Mouse (Mus musculus) ovary, postnatal 36 days (tissue): Measurements from ENCODE around the gene Kcnk3.

Experiments used
- DNase-seq: peaks from one replicate; pipeline ENCODE4 v3.0.0; 2022; ENCODE audit warnings: low spot score, mixed read lengths

Kcnk3 gene

DNA sequence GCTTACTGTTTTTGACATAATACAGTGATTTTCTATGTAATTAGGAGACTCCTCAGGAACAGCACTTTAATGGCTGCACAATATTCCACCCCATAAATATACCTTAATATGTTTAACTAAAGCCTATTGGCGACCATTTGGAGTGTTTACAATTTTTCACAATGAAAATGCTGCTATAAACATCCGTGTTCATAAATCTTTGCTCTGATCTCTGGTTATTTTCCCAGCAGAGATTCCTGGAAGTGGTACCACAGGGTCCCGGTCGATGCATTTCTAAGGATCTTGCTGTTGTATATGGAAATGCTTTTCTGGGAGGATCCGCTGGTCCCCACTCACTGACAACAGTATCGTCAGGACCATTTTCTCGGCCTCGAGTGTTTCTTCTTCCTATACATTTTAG is 25.3 kb downstream of the Kcnk3 start:
- DNase-seq, result no peak

DNA sequence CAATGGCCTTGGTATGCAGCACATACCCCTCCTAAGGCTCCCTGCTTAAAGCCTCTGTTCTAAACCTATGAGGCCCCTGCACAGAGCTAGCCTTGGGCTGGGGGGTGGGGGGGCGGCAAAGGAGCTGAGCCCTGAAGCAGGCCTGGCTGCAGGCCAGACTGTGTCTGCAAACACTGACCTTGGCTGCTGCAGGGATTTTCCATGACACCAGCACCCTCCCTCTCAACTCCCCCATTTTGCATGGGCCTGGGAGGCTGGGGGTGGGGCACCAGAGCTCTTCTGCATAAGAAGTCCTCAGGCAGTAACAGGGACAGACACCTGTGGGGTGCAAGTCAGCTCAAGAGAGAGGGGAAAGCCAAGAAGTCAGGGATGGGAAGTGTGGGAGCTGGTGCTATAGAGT is 26.3 kb downstream of the Kcnk3 start:
- peak; percentile 84 for DNase-seq

DNA sequence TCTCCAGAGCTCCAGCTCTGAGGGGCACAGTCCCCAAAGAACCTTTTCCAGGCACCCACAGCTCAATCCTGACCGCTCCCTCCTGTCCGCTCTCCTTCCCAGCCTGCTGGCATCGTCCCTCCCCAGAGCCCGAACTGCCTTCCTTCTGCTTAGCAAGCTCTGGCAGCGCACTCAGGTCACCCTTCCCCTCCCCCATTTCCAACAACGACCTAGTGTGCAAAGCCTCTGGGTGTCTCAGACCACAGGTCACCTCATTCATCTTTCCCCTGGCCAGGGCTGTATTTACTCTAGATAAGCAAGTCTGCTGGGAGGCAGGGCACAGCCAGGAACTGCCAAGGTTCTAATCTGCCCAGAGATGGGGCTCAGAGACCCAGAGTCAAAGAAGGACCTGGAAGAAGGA is 27.4 kb downstream of the Kcnk3 start:
- DNase-seq, result peak; percentile 36

DNA sequence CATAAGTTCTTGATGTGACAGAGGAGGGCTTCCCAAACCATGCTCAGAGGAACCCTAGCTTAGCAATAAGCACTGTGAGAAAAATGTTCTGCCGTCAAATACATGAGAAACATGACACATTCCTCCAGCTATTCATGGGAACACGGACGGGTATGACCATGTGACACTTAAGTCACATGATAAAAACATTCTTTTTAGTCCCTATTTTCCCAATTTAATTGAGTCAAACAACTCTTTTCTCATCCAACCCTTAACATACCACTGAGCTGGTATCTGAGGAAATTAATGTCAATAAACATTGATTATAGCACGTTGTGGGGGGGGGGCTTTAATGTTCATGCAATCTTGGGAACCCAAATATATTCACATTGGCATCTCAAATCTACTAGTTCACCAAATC is 27.8 kb downstream of the Kcnk3 start:
- no peak for DNase-seq

DNA sequence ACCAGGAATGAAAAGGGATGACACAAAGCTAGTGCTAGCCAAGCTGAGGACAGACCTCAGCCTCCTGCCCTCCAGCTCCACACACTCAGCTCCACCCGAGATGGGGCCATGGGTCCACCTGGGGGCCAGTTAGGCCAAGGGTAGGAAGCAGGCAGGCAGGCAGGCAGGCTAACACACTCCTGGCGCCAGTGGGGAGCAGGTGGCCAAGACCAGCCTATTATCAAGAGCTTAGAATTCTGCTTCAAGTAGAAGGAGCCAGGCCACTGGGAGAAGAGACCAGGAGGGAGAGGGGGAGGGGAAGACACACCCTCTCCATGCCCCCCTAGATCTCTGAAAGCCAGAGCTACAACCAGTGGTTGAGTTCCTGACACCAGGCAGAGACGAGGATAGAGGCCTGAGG is 28.7 kb downstream of the Kcnk3 start:
- no peak for DNase-seq

DNA sequence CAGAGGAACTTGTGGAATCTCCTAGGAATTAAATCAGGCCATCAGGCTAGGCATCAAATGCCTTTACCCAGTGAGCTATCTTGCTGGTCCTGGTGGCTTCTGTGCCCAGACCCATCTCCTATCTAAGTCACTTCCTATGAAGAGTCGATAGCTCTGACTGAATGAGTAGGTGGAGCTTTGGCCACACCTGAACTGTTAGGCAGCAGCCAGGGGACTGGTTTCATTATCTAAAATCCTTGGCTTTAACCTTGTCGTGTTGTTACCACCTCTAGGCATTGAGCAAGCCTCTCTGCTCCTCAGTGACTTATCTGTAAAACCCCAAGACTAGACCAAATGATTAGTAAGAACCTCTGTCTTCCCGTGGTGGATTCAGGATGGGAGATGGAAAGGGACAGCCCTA is 29.4 kb downstream of the Kcnk3 start:
- no peak for DNase-seq

DNA sequence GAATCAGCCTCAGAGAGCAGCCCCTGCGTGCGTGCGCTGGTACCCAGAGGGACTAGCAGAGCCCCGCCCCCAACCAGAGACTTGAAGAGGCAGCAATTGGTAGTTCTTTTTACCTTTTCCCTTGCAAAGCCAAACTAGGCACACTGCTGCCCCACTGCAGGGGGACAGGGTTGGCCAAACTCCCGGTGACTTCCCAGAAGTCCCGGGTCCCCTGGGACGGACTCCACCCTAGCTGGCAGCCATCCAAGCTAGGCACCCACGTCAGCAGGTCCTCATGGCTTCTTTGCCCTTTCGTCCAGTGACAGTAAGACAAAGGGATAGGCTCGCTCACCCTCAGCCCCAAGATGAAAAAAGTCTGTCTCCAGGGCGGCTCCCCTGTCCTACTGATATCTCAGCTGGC is 29.9 kb downstream of the Kcnk3 start:
- DNase-seq, result peak; percentile 61

DNA sequence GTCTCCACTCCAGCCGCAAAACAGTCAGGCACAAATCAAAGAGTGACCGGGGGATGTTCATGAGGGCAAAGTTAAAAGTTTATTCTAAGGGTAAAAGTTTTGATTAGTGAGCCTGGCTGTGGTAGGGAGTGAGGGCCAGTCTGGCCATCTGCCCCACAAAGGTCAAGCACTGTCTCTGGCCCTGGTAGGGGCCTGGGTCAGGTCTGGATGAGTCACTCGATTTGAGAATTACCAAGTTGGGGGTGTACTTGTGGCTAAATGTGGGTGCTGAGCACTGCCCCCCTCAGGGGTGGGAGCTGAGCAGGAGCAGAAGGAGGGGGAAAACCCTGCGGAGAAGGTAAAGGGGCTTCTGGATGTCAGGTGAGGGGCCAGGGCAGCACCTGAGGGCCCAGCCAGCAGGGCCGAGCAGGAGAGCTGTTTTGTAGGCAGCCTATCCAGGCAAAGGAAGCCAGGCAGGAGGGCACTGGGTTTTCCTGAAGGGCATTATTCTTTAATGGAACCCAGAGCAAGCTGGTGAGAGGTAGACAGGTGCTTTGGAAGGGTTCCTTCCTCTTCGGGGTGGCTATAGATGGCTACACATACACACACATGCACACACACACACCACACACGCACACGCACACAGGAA is 30.5 kb downstream of the Kcnk3 start:
- DNase-seq, result no peak

DNA sequence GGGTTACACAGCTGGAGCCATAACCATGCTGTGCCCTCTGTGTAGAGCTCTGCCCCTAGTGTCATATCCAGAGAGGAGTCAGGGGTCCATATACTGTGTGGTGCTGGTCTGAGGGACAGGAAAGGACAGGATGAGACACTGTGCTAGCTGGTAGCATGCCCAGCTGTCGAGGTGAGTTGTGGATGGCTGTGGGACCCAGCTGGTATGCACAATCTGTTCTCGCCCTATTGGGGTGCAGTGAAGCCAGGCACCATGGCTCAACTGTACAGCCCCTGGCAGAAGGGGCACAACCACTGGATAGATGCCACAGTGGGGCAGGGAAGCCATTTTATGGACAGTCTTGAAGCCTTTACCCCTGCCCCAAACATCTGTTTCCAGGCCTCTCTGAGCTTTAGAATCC is 31.2 kb downstream of the Kcnk3 start:
- no peak for DNase-seq

DNA sequence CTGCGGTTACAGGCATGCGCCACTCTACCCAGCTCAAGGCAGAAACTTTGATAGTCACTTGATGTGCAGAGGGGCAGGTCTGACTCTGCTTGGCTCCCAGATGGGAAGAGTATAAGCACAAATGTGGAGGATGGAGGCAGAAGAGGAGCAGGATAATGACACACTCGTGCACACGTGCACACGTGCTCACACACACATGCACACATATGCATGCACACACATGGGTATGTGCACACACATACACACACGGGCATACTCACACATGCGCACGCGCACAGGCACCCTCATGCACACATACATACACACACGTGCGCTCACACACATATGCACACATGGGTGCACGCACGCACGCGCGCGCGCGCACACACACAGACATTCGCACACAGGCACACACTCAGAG is 32.6 kb downstream of the Kcnk3 start:
- no peak for DNase-seq

DNA sequence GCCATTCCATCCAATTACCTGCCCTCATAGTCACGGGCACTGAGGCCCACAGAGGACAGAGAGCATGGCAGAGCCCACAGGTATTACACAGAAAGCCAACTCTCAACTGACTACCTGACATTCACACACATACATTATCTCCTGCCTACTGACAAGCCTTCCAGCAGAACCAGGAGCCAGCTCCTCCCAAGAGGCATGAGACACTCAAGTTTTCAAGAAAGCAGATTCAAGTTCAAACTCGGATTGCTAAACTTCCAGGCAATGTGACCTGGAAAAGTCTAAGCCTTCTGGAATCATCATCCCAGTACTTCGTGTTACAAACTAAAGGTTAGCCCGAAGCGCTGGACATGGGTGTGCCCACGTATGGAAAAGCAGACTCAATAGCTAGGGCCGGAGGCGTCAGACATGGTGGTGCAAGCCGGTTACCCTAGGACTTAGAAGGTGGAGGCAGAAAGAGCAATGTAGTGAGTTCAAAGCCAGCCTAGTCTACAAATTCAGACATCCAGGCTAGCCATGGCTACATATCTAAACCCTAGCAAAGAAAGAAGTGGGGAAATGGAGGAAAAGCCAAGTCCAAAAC is 33.3 kb downstream of the Kcnk3 start:
- no peak for DNase-seq

DNA sequence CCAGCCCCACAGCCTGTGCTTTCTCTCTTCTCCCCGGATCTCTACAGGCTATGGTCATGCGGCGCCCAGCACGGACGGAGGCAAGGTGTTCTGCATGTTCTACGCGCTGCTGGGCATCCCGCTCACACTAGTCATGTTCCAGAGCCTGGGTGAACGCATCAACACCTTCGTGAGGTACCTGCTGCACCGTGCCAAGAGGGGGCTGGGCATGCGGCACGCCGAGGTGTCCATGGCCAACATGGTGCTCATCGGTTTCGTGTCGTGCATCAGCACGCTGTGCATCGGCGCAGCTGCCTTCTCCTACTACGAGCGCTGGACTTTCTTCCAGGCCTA is 33.8 kb downstream of the Kcnk3 start:
- no peak for DNase-seq

DNA sequence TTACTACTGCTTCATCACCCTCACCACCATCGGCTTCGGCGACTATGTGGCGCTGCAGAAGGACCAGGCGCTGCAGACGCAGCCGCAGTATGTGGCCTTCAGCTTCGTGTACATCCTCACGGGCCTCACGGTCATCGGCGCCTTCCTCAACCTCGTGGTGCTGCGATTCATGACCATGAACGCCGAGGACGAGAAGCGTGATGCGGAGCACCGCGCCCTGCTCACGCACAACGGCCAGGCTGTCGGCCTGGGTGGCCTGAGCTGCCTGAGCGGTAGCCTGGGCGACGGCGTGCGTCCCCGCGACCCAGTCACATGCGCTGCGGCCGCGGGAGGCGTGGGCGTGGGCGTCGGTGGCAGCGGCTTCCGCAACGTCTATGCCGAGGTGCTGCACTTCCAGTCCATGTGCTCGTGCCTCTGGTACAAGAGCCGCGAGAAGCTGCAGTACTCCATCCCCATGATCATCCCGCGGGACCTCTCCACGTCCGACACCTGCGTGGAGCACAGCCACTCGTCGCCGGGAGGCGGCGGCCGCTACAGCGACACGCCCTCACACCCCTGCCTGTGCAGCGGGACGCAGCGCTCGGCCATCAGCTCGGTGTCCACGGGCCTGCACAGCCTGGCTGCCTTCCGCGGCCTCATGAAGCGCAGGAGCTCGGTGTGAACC is 34.3 kb downstream of the Kcnk3 start:
- DNase-seq, result peak; percentile 38

DNA sequence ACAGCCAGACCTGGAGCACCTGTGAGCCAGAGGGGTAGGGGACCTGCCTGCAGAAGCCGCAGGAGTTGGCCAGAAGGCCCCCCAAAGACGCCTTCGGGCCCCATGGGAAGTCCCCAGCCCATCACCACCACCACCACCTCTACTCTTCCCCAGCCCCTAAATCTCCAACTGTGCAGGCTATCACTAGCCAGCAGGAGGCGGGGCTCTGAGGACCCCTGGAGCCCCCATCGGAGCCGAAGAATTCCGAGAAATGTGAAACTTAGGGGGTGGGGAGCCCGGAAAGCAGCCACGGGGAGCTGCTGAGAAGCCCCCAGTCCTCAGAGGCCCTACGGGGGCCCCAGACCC is 34.8 kb downstream of the Kcnk3 start:
- DNase-seq, result no peak

DNA sequence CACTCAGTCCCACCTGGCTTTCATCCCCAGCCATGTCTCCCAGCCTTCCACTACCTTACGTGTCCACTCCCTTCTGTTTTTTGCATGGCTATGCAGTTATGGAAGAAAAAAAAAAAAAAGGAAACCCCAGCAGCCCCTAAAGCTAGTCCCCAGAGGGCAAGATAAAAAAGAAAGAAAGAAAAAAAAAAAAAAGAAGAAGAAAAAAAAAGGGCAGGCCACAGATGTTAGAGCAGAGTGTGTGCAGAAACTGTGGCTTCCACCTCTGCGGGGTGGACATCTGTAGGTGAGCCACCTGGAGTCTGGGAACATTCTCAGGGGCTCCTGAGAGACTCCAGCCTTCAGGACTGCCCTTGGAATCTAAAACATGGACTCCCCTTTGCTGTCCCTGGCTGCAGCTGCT is 35.4 kb downstream of the Kcnk3 start:
- DNase-seq, result no peak

DNA sequence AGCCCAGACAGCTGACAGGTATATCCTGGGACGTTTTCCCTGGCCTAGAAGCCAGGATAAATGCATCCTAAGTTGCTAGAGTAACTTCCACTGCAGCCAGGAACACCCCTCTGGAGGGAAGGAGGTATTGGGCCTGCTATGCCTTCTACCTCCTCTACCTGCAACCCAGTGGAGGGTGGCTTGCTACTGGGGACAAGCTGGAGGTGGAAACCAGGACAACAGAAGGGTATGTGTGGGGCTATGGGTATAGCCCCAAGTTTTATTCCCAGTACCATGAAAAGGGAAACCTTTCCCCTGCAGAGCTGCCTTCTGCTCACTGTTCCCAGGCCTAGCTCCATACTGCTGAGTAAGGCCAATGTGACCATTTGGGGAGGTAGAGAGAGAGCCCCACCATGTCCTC is 36.3 kb downstream of the Kcnk3 start:
- no peak for DNase-seq

DNA sequence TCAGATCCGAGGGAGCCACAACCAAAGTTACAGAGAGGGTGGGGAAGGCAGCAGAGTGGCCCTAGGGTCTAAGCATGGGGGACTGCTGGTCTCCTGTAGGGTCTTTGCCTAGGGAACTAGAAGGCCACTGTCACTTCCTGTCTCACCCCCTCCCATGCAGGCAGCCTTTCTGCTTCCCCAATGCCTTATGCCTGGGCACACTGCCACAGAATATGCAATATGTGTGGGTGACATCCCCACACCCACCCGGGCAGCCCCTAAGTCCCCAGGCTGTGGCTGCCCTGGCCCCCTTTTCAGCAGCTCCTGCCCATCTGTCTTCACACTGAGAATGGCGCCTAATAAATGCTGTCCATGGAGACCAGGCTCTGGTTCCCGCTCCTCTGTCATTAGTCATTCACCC is 36.9 kb downstream of the Kcnk3 start:
- no peak for DNase-seq

DNA sequence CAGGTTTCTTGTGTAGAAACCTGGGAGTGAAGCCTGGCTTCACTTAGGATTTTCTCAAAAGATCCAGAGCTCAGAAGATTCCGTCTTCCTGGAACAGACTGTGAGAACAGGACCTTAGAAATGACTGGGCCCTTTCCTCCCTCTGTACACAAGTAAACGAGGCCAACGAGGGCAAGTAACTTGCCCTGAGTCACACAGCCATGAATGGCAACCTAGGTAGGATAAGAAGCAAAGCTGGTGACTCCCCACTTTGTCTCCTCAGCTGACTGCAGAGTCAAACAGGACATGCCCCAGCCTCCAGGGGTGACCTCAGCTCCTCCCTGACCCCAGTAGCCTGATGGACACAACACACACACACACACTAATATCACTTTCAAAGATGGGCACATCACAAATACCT is 37.4 kb downstream of the Kcnk3 start:
- DNase-seq, result no peak

DNA sequence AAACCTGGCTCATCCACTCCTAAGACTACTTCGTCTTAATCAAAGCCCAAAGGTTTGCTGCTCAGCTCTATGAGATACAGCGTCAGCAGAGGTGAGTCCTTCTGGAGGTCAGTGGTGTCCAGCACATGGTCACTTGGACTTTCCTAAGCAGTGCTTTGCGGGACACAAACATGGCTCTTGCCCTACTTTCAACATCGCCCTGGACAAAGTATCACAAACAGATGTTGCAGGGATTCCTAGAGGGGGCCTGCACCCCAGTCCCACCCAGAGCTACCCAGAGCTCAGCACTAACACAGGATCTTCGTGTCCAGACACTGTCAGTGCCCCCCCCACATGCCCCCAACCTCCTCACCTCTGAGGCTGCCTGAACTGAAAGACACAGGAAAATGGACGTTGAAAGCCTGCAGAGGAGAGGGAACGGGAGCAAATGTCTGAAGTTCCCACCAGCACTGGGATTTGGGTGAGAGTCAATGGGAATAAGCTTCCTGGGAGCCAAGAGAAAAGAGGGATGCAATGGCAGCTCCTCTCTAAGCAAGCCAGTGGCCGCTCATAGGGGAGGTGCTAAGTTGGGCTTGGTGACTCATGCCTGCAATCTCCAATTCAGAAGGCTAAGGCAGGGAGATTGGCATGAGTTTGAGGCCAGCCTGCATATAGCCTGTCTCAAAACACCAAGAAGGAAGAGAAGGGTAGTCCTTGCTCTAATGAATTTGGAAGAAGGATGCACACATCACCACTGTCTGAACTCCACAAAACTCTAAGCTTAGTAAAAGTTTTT is 38.5 kb downstream of the Kcnk3 start:
- DNase-seq, result no peak

DNA sequence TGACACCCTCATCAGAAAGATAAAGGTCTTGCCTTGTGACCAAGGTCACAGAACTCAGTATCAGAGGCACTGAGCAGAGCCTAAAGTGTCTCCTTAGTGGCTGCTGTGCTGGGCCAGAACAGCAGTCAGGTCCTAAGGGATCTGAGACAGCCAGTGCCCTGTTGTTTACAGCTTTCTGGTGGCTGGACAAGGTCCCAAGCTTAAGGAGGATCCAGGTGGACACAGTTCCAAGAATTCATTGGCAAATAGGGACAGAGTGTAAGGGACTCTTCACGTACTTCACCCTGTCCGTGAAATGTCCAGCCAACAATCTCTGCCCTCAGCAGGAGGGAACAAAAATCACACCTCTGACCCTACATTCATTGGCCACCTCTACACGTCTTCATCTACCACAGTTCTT is 40.5 kb downstream of the Kcnk3 start:
- DNase-seq, result no peak

DNA sequence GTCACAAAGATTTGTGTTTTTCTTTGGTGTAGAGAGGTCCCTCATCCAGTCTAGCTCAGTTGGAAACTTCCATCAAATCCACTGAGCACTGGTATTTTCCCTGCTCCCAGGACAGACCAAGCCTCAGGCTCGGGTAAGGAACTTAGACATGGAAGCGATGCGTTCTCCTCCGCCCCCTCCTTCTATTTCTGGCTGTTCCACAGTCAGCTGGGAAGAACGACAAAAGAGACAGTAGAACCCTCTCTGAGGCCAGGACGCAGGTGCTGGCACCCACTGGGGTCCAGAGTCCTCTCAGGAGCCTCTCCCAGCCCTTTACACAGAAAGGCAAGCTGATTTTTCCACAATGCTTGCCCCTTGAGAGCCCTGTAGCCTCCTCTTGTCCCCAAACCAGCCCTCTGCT is 42.4 kb downstream of the Kcnk3 start:
- no peak for DNase-seq

DNA sequence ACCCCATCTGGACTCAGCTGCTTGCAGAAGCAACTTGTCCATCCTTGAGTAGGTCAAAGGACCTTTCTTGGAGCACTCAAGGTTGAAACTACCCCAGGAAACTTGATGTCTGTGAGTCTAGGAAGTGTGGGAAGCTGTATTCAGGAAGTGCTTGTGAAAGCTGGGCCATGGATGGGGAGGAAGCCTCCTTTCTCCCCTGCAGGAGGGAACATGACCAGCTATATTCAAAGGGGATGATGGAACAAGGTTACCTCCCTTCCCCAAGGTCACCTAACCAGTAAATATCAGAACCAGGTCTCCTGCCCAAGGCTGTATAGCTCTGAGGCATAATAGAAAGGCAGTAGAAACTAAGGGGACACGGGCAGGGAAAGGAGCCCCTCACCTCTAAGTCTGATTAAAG is 44.2 kb downstream of the Kcnk3 start:
- DNase-seq, result no peak

DNA sequence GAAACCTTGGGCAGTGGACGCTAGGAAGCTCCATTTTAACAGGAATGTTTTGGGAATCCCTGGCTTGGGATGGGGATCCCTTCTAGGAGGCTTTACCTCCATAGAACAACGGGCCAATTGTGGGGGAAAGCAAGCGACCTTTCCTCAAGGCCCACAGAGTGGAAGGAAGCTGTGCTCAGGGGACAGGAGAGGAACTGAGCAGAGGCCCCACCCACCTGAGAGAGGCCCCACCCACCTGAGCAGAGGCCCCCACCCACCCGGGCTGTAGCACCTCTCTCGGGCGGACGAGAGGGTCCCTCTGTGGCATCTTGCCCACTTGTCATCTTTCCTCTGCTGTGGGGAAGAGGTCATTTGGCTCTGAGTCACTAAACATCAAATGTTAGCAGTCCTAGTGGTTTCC is 49.0 kb downstream of the Kcnk3 start:
- no peak for DNase-seq
